Mouse (Mus musculus) small intestine, adult 2 months (tissue): ENCODE data around the gene Raf1.

ENCODE experiments used
- CTCF ChIP-seq: fragments of 200-500 bp; IDR thresholded peaks from 2 replicates; pipeline ENCODE4 v1.5.1; 2012; ENCODE audit warnings: low read depth, mild to moderate bottlenecking, control low read depth, inconsistent platforms, low read length, moderate library complexity, mixed read lengths; ENCODE audit not compliant: insufficient replicate concordance, insufficient read length; ENCODE audit errors: extremely low read depth
- POLR2A ChIP-seq: fragments of 200-500 bp; IDR thresholded peaks from 2 replicates; pipeline ENCODE4 v1.6.1; 2012; ENCODE audit warnings: low read depth, mild to moderate bottlenecking, control low read depth, inconsistent platforms, low read length, moderate library complexity

- TF ChIP-seq CTCF (no peak), POLR2A (no peak)
Measured at GRCm38 (mm10) chr6:115666641-115667040, 9.8 kb downstream of the Raf1 start.
